Mouse (Mus musculus): ENCODE data around the gene Fbxo11.

GRCm38 (mm10) chr17:88061942-88062341, 3.1 kb downstream of the Fbxo11 start:
- no peak for TF ChIP-seq GATA1 (IDR thresholded peaks at IDR 0.05; ENCODE audit: borderline replicate concordance, low read length)
- no peak for TF ChIP-seq FLI1 (IDR thresholded peaks at IDR 0.05; ENCODE audit: low read length)
